Mouse (Mus musculus) gastrocnemius, postnatal 14 days (tissue): Measurements from ENCODE around the gene Prkcsh. TPM values are rescaled to one million over a fixed set of nuclear protein-coding genes. Genes with fewer than 3 reads are reported as not detected.

Experiments
- DNase-seq: peaks from one replicate; pipeline ENCODE4 v3.0.0; 2021; ENCODE audit warnings: mixed read lengths
- intact Hi-C: fragments of 180-260 bp; cut with DNase I; formaldehyde crosslinking; loops from one replicate; pipeline ENCODE4 v1.15.1; 2025; ENCODE audit warnings: low total_unique reads
- total RNA-seq, 2 experiments: library from RNA; stranded (reverse); gene quantifications; 2 replicates each; pipeline ENCODE4 v1.2.3; 2021

Prkcsh gene
- total RNA-seq, 2 experiments from 2014 or later, result 28.6 to 29.8 TPM

GRCm38 (mm10) chr9:22035300-22036044 is 32.9 kb downstream of the Prkcsh start:
- no peak for DNase-seq
- intact Hi-C loops, result no loop called here

GRCm38 (mm10) chr9:22037826-22038225 is 35.2 kb downstream of the Prkcsh start:
- no peak for DNase-seq
- intact Hi-C loops, result no loop called here

- DNase-seq, result no peak
- intact Hi-C loops, result no loop called here
Measured at GRCm38 (mm10) chr9:22041832-22042231, 39.2 kb downstream of the Prkcsh start.

- intact Hi-C loops, result no loop called here
- DNase-seq, result no peak
Measured at GRCm38 (mm10) chr9:22047329-22047728, 44.7 kb downstream of the Prkcsh start.

- intact Hi-C loops, result no loop called here
- DNase-seq, result no peak
Measured at GRCm38 (mm10) chr9:22049315-22049714, 46.7 kb downstream of the Prkcsh start.

- no peak for DNase-seq
- intact Hi-C loops, result loop anchor here (5.0 kb wide), 1 partner anchor 32 kb away; no protein-coding TSS in a partner anchor
Measured at GRCm38 (mm10) chr9:22049721-22050270, 47.2 kb downstream of the Prkcsh start.

- intact Hi-C loops, result loop anchor here (5.0 kb wide), 1 partner anchor 33 kb away; no protein-coding TSS in a partner anchor
- no peak for DNase-seq
Measured at GRCm38 (mm10) chr9:22050351-22050889, 47.8 kb downstream of the Prkcsh start.

- intact Hi-C loops, result loop anchor here (5.0 kb wide), 1 partner anchor 34 kb away; no protein-coding TSS in a partner anchor
- DNase-seq, result no peak
Measured at GRCm38 (mm10) chr9:22051161-22051957, 48.8 kb downstream of the Prkcsh start.

GRCm38 (mm10) chr9:22051958-22052254 is 49.3 kb downstream of the Prkcsh start, which contains the start of gene Elavl3:
Gene Elavl3 (minus strand): TSS chr9:22052023.
- intact Hi-C loops, result loop anchor here (5.0 kb wide), 1 partner anchor 35 kb away; no protein-coding TSS in a partner anchor
- no peak for DNase-seq

- intact Hi-C loops, result loop anchor here (5.0 kb wide), 1 partner anchor 36 kb away; no protein-coding TSS in a partner anchor
Measured at GRCm38 (mm10) chr9:22053657-22054056, 51.1 kb downstream of the Prkcsh start.

GRCm38 (mm10) chr9:22054411-22055076 is 51.9 kb downstream of the Prkcsh start:
- intact Hi-C loops, result loop anchor here (5.0 kb wide), 1 partner anchor 37 kb away; no protein-coding TSS in a partner anchor
- peak; percentile 57 for DNase-seq

More at GRCm38 (mm10) chr9:22053657-22054056, 51.1 kb downstream of the Prkcsh start:
- no peak for DNase-seq

GRCm38 (mm10) chr9:22055713-22056112 is 53.1 kb downstream of the Prkcsh start:
- no peak for DNase-seq
- intact Hi-C loops, result no loop called here

- DNase-seq, result no peak
Measured at GRCm38 (mm10) chr9:22056303-22056910, 53.8 kb downstream of the Prkcsh start.

GRCm38 (mm10) chr9:22057031-22057517 is 54.5 kb downstream of the Prkcsh start:
- intact Hi-C loops, result no loop called here
- DNase-seq, result no peak

More at GRCm38 (mm10) chr9:22056303-22056910, 53.8 kb downstream of the Prkcsh start:
- intact Hi-C loops, result no loop called here

GRCm38 (mm10) chr9:22058011-22058424 is 55.4 kb downstream of the Prkcsh start:
- intact Hi-C loops, result no loop called here
- DNase-seq, result peak; percentile 27

- intact Hi-C loops, result no loop called here
Measured at GRCm38 (mm10) chr9:22061339-22061738, 58.7 kb downstream of the Prkcsh start.

More at GRCm38 (mm10) chr9:22061339-22061738, 58.7 kb downstream of the Prkcsh start:
- no peak for DNase-seq
